Mouse (Mus musculus): Measurements from ENCODE around the gene Tcap.

DNA sequence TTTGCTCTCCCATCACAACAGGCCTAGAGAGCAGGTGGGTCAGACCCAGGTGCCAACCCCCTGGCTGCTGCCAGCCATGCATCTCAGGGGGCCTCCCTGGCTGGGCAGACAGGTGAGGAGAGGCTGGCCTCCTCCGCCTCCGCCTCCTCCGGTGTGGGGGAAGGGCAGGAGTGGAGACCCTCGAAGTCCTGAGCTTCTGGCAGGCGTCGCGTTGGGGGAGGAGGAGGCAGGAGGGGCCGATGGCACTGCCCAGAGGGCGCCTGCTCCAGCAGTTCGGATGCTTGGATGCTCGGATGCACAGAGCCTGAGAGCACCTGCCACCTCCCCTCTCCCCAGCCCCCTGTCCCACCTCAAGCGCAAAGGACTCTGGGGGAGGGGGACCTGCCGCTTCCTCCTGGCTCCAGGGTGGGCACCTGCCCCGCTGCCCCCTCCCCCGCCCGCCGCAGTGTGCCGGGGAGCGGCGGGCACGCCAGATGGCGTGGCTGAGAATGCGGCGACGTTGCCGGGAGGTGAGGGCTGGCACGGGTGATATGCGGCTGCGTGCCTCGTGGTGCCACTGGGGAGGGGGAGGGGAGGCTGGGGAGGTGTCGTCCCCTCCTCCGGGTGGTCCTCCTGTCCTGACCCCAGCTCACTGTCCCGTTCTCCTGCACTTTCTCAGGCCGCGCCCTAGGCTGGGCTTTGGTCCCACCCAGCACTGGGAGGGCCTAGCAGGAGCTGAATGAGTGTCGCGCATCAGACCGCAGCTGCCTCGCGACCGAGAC, 49.5 kb upstream of the Tcap start:
- TF ChIP-seq CTCF (IDR thresholded peaks at IDR 0.05; ENCODE audit: control insufficient read depth, insufficient read depth, low read length) (no peak), POLR2A (IDR thresholded peaks at IDR 0.05; ENCODE audit: borderline replicate concordance, control insufficient read depth, low read depth, low read length) (no peak)

Data from bone marrow, adult 2 months (tissue).